Mouse (Mus musculus) midbrain, embryonic 12.5 days (tissue): ENCODE measurements around the gene Fmo9. TPM values are rescaled to one million over a fixed set of nuclear protein-coding genes. Genes with fewer than 3 reads are reported as not detected.

ENCODE experiments used
- ATAC-seq: fragments of 200-750 bp; cut with Nextera tagmentation; 2 replicates; pipeline ENCODE4 v1.8.0; 2017; ENCODE audit warnings: low read depth, moderate TSS enrichment, moderate library complexity; ENCODE audit not compliant: low FRiP score
- H3K27ac ChIP-seq: fragments of 300-500 bp; sonication (generic); replicated peaks from 2 replicates; pipeline ENCODE4 v1.5.1; 2016; ENCODE audit warnings: mild to moderate bottlenecking
- H3K27me3 ChIP-seq: fragments of 300-500 bp; sonication (generic); 2 replicates; pipeline ENCODE4 v1.6.1; 2016; ENCODE audit warnings: mild to moderate bottlenecking
- H3K36me3 ChIP-seq: fragments of 300-500 bp; sonication (generic); 2 replicates; pipeline ENCODE4 v1.6.1; 2016
- H3K4me1 ChIP-seq: fragments of 300-500 bp; sonication (generic); 2 replicates; pipeline ENCODE4 v1.6.1; 2016
- H3K4me2 ChIP-seq: fragments of 300-500 bp; sonication (generic); replicated peaks from 2 replicates; pipeline ENCODE4 v1.6.1; 2016; ENCODE audit warnings: mild to moderate bottlenecking, moderate library complexity
- H3K4me3 ChIP-seq: fragments of 300-500 bp; sonication (generic); 2 replicates; pipeline ENCODE4 v1.5.1; 2016; ENCODE audit warnings: mild to moderate bottlenecking
- H3K9ac ChIP-seq: fragments of 300-500 bp; sonication (generic); replicated peaks from 2 replicates; pipeline ENCODE4 v1.6.1; 2016; ENCODE audit warnings: mild to moderate bottlenecking, moderate library complexity
- H3K9me3 ChIP-seq: fragments of 300-500 bp; sonication (generic); 2 replicates; pipeline ENCODE4 v1.6.1; 2016; ENCODE audit warnings: mild to moderate bottlenecking
- WGBS: fragments of 180-500 bp; shearing (Covaris S2); methylation state at CpG from one replicate; pipeline ENCODE4 v1.1.7; 2016; 5-methylcytosine and 5-hydroxymethylcytosine counted together
- microRNA-seq: library from miRNA; unstranded; fragments of <30 nt; microRNA quantifications from one replicate; pipeline ENCODE4, GENCODE M21; 2017
- polyA plus RNA-seq: library from polyadenylated mRNA; unstranded; fragments of >200 nt; fragmentation: Nextera tagmentation; extraction: Ambion mirVana; gene quantifications from 2 replicates; pipeline ENCODE4 v1.2.1, GENCODE M21; 2016

The Fmo9 gene
- not detected in 2 replicates for polyA plus RNA-seq

DNA sequence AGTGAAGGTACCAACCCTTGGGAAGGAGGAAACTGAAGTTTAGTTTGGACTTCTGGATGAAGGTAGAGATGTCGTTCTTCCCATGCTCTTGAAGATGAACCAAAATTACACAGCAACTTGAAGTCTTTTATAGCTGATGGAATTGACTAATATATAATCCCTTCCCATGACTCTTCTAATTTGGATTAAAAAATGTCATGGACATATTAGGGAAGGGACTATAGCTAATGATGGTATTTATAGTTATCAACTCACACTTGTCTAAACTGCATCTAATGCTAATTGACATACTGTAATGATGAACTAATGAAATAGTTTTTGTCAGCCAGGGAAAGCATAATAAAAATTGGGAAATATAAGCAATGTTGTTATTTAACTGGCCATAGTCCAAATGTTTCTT, at the start of gene Fmo9:
Gene Fmo9, minus strand, starts transcription at position 101 of the 400 bp plus-strand sequence.
- no peak for ATAC-seq
- no peak within 1 kb of the TSS for H3K9ac ChIP-seq
- H3K9me3 ChIP-seq: no peaks in the 10 kb centered on the region
- H3K4me2 ChIP-seq: no peak within 1 kb of the TSS
- no peaks in the 10 kb centered on the region for H3K4me1 ChIP-seq
- no peak within 1 kb of the TSS for H3K27ac ChIP-seq
- no peaks in the 10 kb centered on the region for H3K27me3 ChIP-seq
- 90% methylated on average over 1 of the region's 1 CpGs for WGBS
- H3K36me3 ChIP-seq: no peaks in the 10 kb centered on the region
- H3K4me3 ChIP-seq: no peak within 1 kb of the TSS

DNA sequence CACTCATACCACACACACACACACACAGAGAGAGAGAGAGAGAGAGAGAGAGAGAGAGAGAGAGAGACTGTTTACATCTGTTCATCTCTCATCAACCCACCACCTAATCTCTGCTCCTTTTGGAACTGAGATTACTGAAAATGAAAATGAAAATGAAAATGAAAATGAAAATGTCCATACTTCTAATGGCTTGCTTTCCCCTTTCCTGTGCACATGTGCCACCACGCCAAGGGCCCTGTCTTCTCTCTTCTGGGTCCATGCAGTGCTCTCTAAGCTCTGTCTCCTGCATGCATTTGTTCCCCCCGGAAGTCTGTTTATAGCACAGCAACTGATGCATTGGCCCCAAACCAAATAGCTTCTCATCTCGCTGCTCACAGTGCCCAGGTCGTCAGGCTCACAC, 49.2 kb upstream of the Fmo9 start:
- no peak for ATAC-seq
- H3K4me3 ChIP-seq: no peak overlapping the region
- H3K27me3 ChIP-seq: no peaks in the 10 kb centered on the region
- H3K9me3 ChIP-seq: no peaks in the 10 kb centered on the region
- H3K4me2 ChIP-seq: no peak overlapping the region
- 81% methylated on average over 4 of the region's 4 CpGs for WGBS
- H3K9ac ChIP-seq: no peak overlapping the region
- H3K4me1 ChIP-seq: no peaks in the 10 kb centered on the region
- no peaks in the 10 kb centered on the region for H3K36me3 ChIP-seq
- H3K27ac ChIP-seq: no peak overlapping the region

DNA sequence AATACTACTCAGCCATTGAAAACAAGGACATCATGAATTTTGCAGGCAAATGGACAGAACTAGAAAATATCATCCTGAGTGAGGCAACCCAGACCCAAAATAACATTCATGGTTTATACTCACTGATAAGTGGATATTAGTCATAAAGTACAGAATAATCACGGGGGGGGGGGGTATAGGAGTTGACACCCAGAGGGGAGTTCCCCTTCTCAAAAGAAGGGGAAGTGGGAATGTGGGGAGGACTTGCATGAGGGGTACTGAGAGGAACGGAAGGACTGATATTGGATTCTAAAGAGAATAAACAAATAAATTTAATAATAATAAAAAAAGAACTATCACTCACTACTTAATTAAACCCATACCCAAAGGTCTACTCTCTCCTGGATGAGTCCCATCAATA, 48.6 kb upstream of the Fmo9 start:
- 79% methylated on average over 2 of the region's 2 CpGs for WGBS
- H3K27ac ChIP-seq: no peak overlapping the region
- no peaks in the 10 kb centered on the region for H3K36me3 ChIP-seq
- no peak for ATAC-seq
- H3K27me3 ChIP-seq: no peaks in the 10 kb centered on the region
- H3K4me1 ChIP-seq: no peaks in the 10 kb centered on the region
- H3K9me3 ChIP-seq: no peaks in the 10 kb centered on the region
- H3K4me2 ChIP-seq: no peak overlapping the region
- H3K9ac ChIP-seq: no peak overlapping the region
- H3K4me3 ChIP-seq: no peak overlapping the region

DNA sequence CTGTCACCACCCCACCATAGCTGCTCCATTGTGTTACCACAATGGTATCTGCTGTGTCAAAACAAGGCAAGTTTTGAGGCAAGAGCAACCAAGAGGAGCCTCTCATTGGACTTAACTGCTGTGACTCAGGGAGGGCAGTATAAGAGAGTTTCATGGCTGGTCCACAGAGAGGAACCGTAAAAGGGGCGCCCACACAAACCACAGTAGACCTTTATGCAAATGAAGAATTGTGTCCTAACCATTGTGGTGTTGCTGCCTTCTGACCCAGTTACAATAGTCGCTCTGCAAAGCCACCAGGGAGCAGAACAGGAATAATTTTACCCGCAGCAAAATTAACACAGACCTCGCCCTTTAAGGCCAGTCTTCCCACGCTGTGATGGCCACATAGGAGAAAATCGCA, 29.2 kb upstream of the Fmo9 start:
- Histone ChIP-seq H3K9me3 (no peaks in the 10 kb centered on the region), H3K4me3 (no peak overlapping the region), H3K9ac (no peak overlapping the region), H3K27ac (no peak overlapping the region), H3K36me3 (no peaks in the 10 kb centered on the region), H3K4me1 (no peaks in the 10 kb centered on the region), H3K27me3 (no peaks in the 10 kb centered on the region), H3K4me2 (no peak overlapping the region)
- no peak for ATAC-seq
- 88% methylated on average over 7 of the region's 7 CpGs for WGBS

DNA sequence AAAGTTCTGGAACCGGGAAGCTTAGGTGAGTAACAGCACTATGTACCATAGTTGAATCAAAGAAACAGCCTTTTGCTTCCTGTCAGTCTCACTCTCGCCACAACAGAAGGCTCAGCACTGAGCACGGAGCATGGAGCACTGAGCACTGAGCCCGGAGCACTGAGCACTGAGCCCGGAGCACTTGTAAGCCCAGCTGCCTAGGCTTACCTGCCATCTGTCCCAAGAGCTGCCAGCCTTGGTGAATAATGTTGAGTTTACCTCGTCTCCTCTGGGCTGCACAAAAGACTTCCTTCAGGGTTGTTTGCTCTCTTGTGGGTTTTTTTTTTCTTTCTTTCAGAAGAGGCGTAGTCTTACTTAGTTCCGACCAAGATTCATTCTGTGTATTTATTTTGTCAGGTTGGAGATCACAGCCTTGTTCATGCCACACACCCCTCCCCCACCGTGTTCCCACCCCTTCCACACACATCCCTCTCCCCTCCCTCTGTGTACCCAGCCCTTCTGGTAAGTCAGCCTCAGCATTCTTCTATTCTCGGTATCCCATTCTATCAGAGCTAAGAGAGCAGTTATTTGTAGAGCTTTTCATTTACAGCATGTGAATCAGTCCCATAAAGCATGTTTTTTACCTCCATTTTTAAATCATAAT, 20.7 kb upstream of the Fmo9 start:
- Histone ChIP-seq H3K9ac (no peak overlapping the region), H3K36me3 (no peaks in the 10 kb centered on the region), H3K4me1 (no peaks in the 10 kb centered on the region), H3K27me3 (no peaks in the 10 kb centered on the region), H3K4me2 (no peak overlapping the region), H3K4me3 (no peak overlapping the region), H3K27ac (no peak overlapping the region), H3K9me3 (no peaks in the 10 kb centered on the region)
- ATAC-seq: no peak
- WGBS: 70% methylated on average over 10 of the region's 10 CpGs

DNA sequence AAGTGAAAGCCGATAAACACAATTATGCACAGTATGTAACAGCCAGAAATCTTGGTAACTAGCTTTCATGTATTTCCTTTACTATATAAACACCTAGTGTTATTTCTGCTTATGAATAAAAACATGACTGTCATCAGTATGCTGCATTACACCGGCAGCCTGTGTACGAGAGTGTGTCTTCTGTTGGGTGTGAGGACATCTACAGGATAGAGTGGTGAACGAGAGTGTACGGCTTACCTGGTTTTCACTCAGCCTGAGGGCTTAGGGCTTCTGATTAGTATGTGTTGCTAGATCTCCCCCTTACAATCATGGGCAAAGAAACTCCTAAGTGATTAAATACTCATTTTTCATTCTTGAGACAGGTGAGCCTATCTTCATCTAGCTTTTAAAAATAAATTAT, 12.4 kb downstream of the Fmo9 start:
- Histone ChIP-seq H3K4me1 (no peaks in the 10 kb centered on the region), H3K9me3 (no peaks in the 10 kb centered on the region), H3K9ac (no peak overlapping the region), H3K27ac (no peak overlapping the region), H3K4me3 (no peak overlapping the region), H3K4me2 (no peak overlapping the region), H3K36me3 (no peaks in the 10 kb centered on the region), H3K27me3 (no peaks in the 10 kb centered on the region)
- WGBS: 92% methylated on average over 5 of the region's 5 CpGs
- ATAC-seq: no peak

DNA sequence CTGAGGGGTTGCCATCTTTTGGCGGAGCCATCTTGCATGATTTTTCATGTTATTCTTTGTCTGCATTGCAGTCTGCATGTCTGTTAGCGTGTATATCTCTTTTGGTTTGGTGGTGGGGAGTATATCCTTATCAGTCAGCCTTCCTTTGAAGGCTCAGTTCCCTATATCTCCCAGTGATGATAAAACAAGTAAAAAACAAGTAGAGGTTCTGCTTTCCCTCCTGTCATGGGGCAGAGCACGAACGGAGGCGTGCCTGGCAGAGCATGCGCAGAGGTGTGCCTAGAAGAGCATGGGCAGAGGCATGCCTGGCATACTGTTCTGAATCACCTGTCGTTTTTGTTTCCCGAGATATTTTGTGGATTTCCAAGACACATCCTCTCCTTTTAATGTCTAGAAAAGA, 20.8 kb downstream of the Fmo9 start:
- Histone ChIP-seq H3K4me2 (no peak overlapping the region), H3K9ac (no peak overlapping the region), H3K4me1 (no peaks in the 10 kb centered on the region), H3K4me3 (no peak overlapping the region), H3K9me3 (no peaks in the 10 kb centered on the region), H3K27me3 (no peaks in the 10 kb centered on the region), H3K27ac (no peak overlapping the region), H3K36me3 (no peaks in the 10 kb centered on the region)
- WGBS: 97% methylated on average over 8 of the region's 8 CpGs
- no peak for ATAC-seq

DNA sequence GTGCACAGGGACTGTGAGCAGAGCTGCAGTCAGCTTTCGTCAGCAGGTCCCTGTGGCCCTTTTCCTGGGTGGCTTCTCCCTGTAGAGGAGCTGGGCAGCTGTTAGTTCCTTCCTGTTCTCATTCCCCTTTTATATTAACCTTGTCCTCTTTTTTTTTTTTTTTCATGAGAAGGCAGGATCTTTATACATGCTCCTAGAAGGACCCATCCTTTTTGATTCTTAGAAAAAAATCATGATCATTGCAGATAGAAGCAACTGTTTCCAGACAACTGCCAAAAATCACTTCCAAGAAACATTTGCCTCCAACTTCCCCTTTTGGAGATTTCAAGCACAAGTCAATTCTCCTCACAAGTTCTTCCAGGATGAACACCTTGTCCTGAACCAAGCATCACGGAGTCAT, 34.1 kb downstream of the Fmo9 start, which contains the start of gene Gm4847:
Gene Gm4847, minus strand, starts transcription at position 101 of the 400 bp plus-strand sequence.
- no peak within 1 kb of the TSS for H3K27ac ChIP-seq
- no peaks in the 10 kb centered on the region for H3K36me3 ChIP-seq
- ATAC-seq: no peak
- H3K27me3 ChIP-seq: no peaks in the 10 kb centered on the region
- H3K4me3 ChIP-seq: no peak within 1 kb of the TSS
- no peaks in the 10 kb centered on the region for H3K4me1 ChIP-seq
- H3K4me2 ChIP-seq: no peak within 1 kb of the TSS
- no peaks in the 10 kb centered on the region for H3K9me3 ChIP-seq
- 81% methylated on average over 2 of the region's 2 CpGs for WGBS
- no peak within 1 kb of the TSS for H3K9ac ChIP-seq

Small RNAs within 50 kb of the gene (microRNA-seq; reads per million reads assigned to microRNA genes)
- not detected for gene Gm22992

Other genes starting within 250 kb of the Fmo9 start
- gene Gm4846, start 184.3 kb downstream of the Fmo9 start, polyA plus RNA-seq: not detected in 2 replicates
- not detected in 2 replicates for gene Gm4847, start 34.2 kb downstream of the Fmo9 start, polyA plus RNA-seq